Mouse (Mus musculus): ENCODE data around the gene Prpf38a. TPM values are rescaled to one million over a fixed set of nuclear protein-coding genes. Genes with fewer than 3 reads are reported as not detected.
A peak's percentile ranks its signal among the peaks of the same experiment; 100 is the strongest.

Prpf38a gene
- total RNA-seq (2021), result 27.6 and 30.2 TPM in 2 replicates
- long read RNA-seq, transcript Prpf38a-201 (10 exons, 1,516 nt), result major isoform, 16 of 16 reads
- long read RNA-seq, partial matches to known transcripts, result 0 of 16 reads
- long read RNA-seq, other reads (novel, unspliced or antisense), result 0 of 16 reads

- DNase-seq, result peak; percentile 96
These were observed at the start of gene Prpf38a, which contains the start of gene Orc1 for GRCm38 (mm10) chr4:108578840-108579742. Prpf38a (minus strand) TSS chr4:108579336. Orc1 (plus strand) TSS chr4:108579423.

- no peak for DNase-seq
These were observed 47.9 kb upstream of the Prpf38a start for GRCm38 (mm10) chr4:108627066-108627465.

- no peak for DNase-seq
These were observed 42.4 kb upstream of the Prpf38a start for GRCm38 (mm10) chr4:108621504-108621903.

GRCm38 (mm10) chr4:108620536-108620935 is 41.4 kb upstream of the Prpf38a start:
- DNase-seq, result no peak

- peak; percentile 91 for DNase-seq
These were observed 40.6 kb upstream of the Prpf38a start, which contains the start of gene Cc2d1b for GRCm38 (mm10) chr4:108619587-108620341. Cc2d1b (plus strand) TSS chr4:108619940.

- DNase-seq, result no peak
These were observed 40.0 kb upstream of the Prpf38a start for GRCm38 (mm10) chr4:108619165-108619564.

- no peak for DNase-seq
These were observed 39.5 kb upstream of the Prpf38a start for GRCm38 (mm10) chr4:108618586-108618985.

GRCm38 (mm10) chr4:108610935-108611334 is 31.8 kb upstream of the Prpf38a start:
- DNase-seq, result no peak

- DNase-seq, result no peak
These were observed 29.5 kb upstream of the Prpf38a start for GRCm38 (mm10) chr4:108608651-108609050.

GRCm38 (mm10) chr4:108601870-108602269 is 22.7 kb upstream of the Prpf38a start:
- no peak for DNase-seq

GRCm38 (mm10) chr4:108598306-108598705 is 19.2 kb upstream of the Prpf38a start:
- DNase-seq, result no peak

GRCm38 (mm10) chr4:108595785-108596184 is 16.6 kb upstream of the Prpf38a start:
- DNase-seq, result no peak

GRCm38 (mm10) chr4:108593376-108593775 is 14.2 kb upstream of the Prpf38a start:
- no peak for DNase-seq

GRCm38 (mm10) chr4:108579743-108580411 is 741 bp upstream of the Prpf38a start:
- DNase-seq, result peak; percentile 4

- DNase-seq, result no peak
These were observed 6.5 kb downstream of the Prpf38a start for GRCm38 (mm10) chr4:108572644-108573043.

- DNase-seq, result no peak
These were observed 14.1 kb downstream of the Prpf38a start for GRCm38 (mm10) chr4:108565026-108565425.

- no peak for DNase-seq
These were observed 39.4 kb downstream of the Prpf38a start for GRCm38 (mm10) chr4:108539701-108540100.

Other genes starting within 250 kb of the Prpf38a start
- 4.1 and 4.5 TPM in 2 replicates for gene Shisal2a, start 196.0 kb downstream of the Prpf38a start, total RNA-seq (2021)
- gene Gpx7, start 172.4 kb downstream of the Prpf38a start, total RNA-seq (2021), result 7.3 and 8.7 TPM in 2 replicates
- 48.8 and 52.5 TPM in 2 replicates for gene Tut4, start 119.9 kb downstream of the Prpf38a start, total RNA-seq (2021)
- gene Orc1, start 87 bp upstream of the Prpf38a start, total RNA-seq (2021), result 0.94 and 1.1 TPM in 2 replicates
- gene Cc2d1b, start 40.6 kb upstream of the Prpf38a start, total RNA-seq (2021), result 55.9 and 66.4 TPM in 2 replicates
- 0.61 and 1.2 TPM in 2 replicates for gene 3110021N24Rik, start 140.3 kb upstream of the Prpf38a start, total RNA-seq (2021)
- 31.5 and 31.6 TPM in 2 replicates for gene Zfyve9, start 201.5 kb upstream of the Prpf38a start, total RNA-seq (2021)